Mouse (Mus musculus) midbrain, embryonic 11.5 days (tissue): ENCODE data around the gene Wtip. TPM values are rescaled to one million over a fixed set of nuclear protein-coding genes. Genes with fewer than 3 reads are reported as not detected.
"Not testable (repeated sequence)": the region's sequence is repeated elsewhere in the genome, so short reads cannot be mapped to it uniquely, and the experiment has no call there.

Source experiments
- ATAC-seq: fragments of 200-750 bp; cut with Nextera tagmentation; 2 replicates; pipeline ENCODE4 v1.8.0; 2017; ENCODE audit warnings: moderate TSS enrichment, moderate library complexity; ENCODE audit not compliant: low FRiP score
- DNase-seq: peaks from one replicate; pipeline ENCODE4 v3.0.0; 2015; ENCODE audit warnings: low spot score; ENCODE audit errors: missing footprints
- H3K27ac ChIP-seq: fragments of 300-500 bp; sonication (generic); 2 replicates; pipeline ENCODE4 v1.5.1; 2014; ENCODE audit warnings: low read depth, low read length
- H3K27me3 ChIP-seq: fragments of 300-500 bp; sonication (generic); 2 replicates; pipeline ENCODE4 v1.6.1; 2014; ENCODE audit warnings: mild to moderate bottlenecking, low read length, moderate library complexity, mixed read lengths; ENCODE audit not compliant: control insufficient read depth, insufficient read depth
- H3K36me3 ChIP-seq: fragments of 300-500 bp; sonication (generic); 2 replicates; pipeline ENCODE4 v1.6.1; 2014; ENCODE audit warnings: mild to moderate bottlenecking, low read length, moderate library complexity, mixed read lengths; ENCODE audit not compliant: control insufficient read depth, insufficient read depth
- H3K4me1 ChIP-seq: fragments of 300-500 bp; sonication (generic); 2 replicates; pipeline ENCODE4 v1.6.1; 2014; ENCODE audit warnings: low read length; ENCODE audit not compliant: control insufficient read depth, insufficient read depth
- H3K4me2 ChIP-seq: fragments of 300-500 bp; sonication (generic); 2 replicates; pipeline ENCODE4 v1.6.1; 2014; ENCODE audit warnings: mild to moderate bottlenecking, moderate library complexity
- H3K4me3 ChIP-seq: fragments of 300-500 bp; sonication (generic); 2 replicates; pipeline ENCODE4 v1.5.1; 2014; ENCODE audit warnings: low read depth, low read length
- H3K9ac ChIP-seq: fragments of 300-500 bp; sonication (generic); 2 replicates; pipeline ENCODE4 v1.6.1; 2014; ENCODE audit warnings: low read length
- H3K9me3 ChIP-seq: fragments of 300-500 bp; sonication (generic); 2 replicates; pipeline ENCODE4 v1.6.1; 2016; ENCODE audit warnings: low read length; ENCODE audit not compliant: control insufficient read depth
- WGBS: fragments of 180-500 bp; shearing (Covaris S2); extraction: QIAGEN DNeasy Blood & Tissue Kit; methylation state at CpG from one replicate; pipeline ENCODE4 v1.1.7; 2014; 5-methylcytosine and 5-hydroxymethylcytosine counted together
- polyA plus RNA-seq: library from polyadenylated mRNA; unstranded; fragments of >200 nt; fragmentation: Nextera tagmentation; extraction: Ambion mirVana; gene quantifications from 2 replicates; pipeline ENCODE4 v1.2.1, GENCODE M21; 2014

Gene Wtip
- polyA plus RNA-seq, 1 experiment from 2014 or later, result 2.7 TPM

DNA sequence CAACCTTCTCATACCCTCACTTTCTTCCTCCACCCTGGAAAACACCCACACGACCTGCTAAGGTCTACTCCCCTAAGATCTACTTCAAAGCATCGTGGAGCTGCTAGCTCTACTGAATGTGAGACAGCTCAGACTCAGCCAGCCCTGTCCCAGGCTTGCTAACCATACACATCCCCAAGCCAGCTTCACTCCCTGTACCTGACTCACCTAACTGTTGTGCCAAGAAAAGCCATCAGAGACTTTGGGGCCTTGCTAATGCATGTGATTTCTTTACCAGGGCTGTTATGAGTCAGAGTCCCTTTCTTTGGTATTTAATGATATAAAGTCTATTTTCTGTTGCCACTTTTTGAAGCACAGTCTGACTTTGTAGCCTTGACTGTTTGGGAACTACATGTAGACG is 1.9 kb downstream of the Wtip start:
- no peaks in the 10 kb centered on the region for H3K36me3 ChIP-seq
- H3K4me1 ChIP-seq, result peaks cover 10% of the 10 kb centered on the region
- no peak overlapping the region for H3K4me3 ChIP-seq
- no peak for DNase-seq
- 79% methylated on average over 3 of the region's 3 CpGs for WGBS
- no peak overlapping the region for H3K27ac ChIP-seq
- ATAC-seq, result no peak
- peak overlapping the region; percentile 54; the same call in 1 of the 2 replicates for H3K4me2 ChIP-seq
- peaks cover 5% of the 10 kb centered on the region; the same call in 1 of the 2 replicates for H3K9me3 ChIP-seq
- H3K27me3 ChIP-seq, result no peaks in the 10 kb centered on the region
- H3K9ac ChIP-seq, result no peak overlapping the region

DNA sequence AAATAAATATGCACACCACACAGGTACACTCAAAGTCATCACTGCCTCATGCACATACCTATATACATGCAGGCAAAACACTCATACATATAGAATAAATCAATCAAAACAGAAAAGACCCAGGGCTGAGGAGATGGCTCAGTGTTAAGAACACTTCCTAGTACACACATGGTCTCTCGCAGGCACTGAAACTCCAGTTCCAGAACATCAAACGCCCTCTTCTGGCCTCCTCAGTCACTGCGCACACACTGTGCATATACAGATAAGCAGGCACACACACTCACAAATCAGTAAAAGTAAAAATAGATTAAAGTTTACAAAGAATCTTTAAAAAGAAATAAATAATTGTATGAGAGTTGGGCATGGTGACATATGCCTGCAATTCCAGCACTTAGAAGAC is 6.8 kb downstream of the Wtip start:
- Histone ChIP-seq H3K4me3 (no peak overlapping the region), H3K9me3 (peaks cover 5% of the 10 kb centered on the region; the same call in 1 of the 2 replicates), H3K9ac (no peak overlapping the region), H3K27ac (no peak overlapping the region), H3K4me1 (0 out of 2 replicates have a peak, but pooled peaks cover 2% of the 10 kb centered on the region), H3K36me3 (no peaks in the 10 kb centered on the region), H3K27me3 (no peaks in the 10 kb centered on the region), H3K4me2 (no peak overlapping the region)
- DNase-seq (no peak), ATAC-seq (no peak)
- 84% methylated on average over 3 of the region's 3 CpGs for WGBS

DNA sequence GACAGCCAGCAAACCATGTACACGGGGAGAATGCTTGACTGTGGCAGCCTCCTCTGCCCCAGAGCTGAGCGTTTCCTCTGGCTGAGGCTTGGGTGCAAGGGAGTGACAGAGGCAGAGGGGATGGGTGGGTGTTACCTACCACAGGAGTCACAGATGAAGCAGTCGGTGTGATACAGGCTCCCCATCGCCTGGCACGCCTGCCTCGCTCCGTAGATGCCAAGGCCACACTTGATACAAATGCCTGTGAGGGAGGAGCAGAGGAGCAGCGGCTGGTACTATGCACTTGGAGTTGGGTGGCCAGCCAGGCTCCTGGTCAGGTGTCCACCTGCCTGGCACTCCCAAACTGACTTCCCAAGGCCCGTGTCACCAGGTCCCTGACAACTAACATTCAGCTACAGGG is 7.7 kb downstream of the Wtip start:
- Histone ChIP-seq H3K4me1 (no peaks in the 10 kb centered on the region), H3K27me3 (no peaks in the 10 kb centered on the region), H3K27ac (no peak overlapping the region), H3K9me3 (peaks cover 5% of the 10 kb centered on the region; the same call in 1 of the 2 replicates), H3K9ac (no peak overlapping the region), H3K4me2 (no peak overlapping the region), H3K4me3 (no peak overlapping the region), H3K36me3 (no peaks in the 10 kb centered on the region)
- WGBS, result 92% methylated on average over 9 of the region's 9 CpGs
- DNase-seq (no peak), ATAC-seq (no peak)

DNA sequence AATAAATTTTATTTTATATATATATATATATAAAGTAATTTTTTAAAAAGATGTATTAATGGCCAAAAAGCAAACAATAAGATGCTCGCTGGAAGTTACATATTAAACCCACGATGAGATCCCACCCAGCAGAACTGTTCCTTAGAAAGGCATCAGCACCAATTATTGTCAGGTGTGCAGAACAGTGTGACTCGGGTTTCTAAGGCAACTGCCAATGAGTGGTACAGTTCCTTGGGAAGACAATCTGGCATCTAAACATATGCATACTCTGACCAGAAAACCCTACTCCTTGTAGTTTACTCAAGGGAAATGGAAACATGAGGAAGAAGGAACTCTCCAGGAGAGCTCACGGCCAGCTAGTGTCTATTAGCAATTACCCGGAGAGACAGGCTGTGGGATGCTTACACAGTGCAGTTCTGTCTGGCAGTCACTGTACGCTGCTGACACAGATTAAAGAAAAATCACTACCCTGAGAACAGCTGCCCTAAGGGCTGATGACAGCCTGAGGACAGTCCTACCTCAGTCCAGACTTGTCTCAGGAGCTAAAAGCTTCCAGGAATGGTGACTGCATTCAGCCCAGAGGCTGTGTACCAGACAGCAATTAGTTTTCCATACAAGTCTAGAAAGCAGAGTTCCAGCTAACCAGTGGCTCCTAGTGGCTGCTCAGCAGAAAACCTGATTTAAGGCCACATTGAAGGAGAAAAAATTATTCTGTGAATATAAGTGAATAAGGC is 9.9 kb downstream of the Wtip start:
- DNase-seq, result no peak

DNA sequence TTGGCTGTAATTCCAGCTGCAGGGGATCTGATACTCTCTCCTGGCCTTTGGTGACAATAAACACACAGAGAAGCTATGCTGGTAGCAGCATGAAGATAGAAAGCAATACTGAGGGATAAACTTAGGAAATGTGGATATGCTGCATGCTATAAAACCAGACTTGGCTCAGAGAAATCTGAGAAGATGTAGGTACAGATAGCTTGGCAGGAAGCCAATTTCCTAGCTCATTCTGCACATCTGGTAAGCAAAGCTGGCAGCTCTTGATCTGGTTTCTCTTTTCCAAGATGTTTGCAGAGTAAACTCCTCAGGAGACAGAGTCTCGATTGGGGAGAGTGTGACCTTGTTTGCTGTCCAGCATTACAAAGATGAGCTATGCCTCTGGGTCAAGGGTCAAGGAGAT is 12.4 kb downstream of the Wtip start:
- not testable (repeated sequence) for H3K27ac ChIP-seq, DNase-seq, H3K4me1 ChIP-seq, H3K36me3 ChIP-seq, H3K9me3 ChIP-seq, H3K4me3 ChIP-seq, H3K4me2 ChIP-seq, ATAC-seq, H3K27me3 ChIP-seq, H3K9ac ChIP-seq
- WGBS, result 34% methylated on average over 1 of the region's 1 CpGs

More for the DNA sequence above, 9.9 kb downstream of the Wtip start:
- Histone ChIP-seq H3K27me3 (no peaks in the 10 kb centered on the region), H3K4me2 (no peak overlapping the region), H3K9ac (no peak overlapping the region), H3K9me3 (peaks cover 5% of the 10 kb centered on the region; the same call in 1 of the 2 replicates), H3K36me3 (no peaks in the 10 kb centered on the region), H3K27ac (no peak overlapping the region), H3K4me1 (no peaks in the 10 kb centered on the region), H3K4me3 (no peak overlapping the region)
- no peak for ATAC-seq
- WGBS, result 87% methylated on average over 6 of the region's 6 CpGs

DNA sequence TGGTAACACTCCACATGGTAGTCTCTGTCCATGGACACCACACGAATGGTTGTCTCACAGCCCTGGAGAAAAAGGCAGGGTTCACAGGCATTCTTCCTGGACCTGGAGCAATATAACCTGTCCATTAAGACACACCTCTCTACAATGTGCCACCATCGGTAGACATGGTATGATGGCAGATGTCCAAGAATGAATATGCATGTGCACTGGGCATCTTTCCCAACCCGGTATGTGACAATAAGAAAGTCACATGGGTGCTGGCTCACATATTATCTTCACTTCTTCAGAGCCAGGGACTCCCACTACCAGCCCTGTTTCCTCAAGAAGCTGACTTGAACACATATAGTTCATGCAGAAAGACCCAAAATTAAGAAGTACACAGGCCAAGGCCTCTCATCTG is 16.5 kb downstream of the Wtip start:
- WGBS, result 97% methylated on average over 3 of the region's 3 CpGs
- no peak for DNase-seq
- no peaks in the 10 kb centered on the region; the same call in 1 of the 2 replicates for H3K36me3 ChIP-seq

DNA sequence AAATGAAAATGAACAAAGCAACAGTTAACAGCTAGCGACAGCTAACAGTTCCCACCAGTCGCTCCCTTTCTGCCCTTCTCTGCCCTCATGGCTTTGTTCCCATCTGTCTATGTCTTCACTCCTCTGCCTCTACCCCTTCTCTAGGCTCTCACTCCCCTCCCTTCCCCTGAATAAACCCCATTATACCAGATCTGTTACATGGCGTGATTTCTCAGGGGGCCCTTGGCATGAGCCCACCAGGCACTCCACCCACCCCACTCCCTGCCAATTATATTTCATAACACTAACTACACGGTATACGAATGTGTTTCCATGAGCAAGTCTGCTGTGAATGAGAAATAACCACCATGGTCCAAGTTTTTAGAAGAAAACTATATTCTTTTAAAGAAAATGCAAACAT is 23.9 kb downstream of the Wtip start:
- 85% methylated on average over 5 of the region's 5 CpGs for WGBS
- Histone ChIP-seq H3K4me3 (no peak overlapping the region), H3K27me3 (no peaks in the 10 kb centered on the region), H3K36me3 (no peaks in the 10 kb centered on the region; the same call in none of the 2 replicates), H3K9ac (no peak overlapping the region), H3K27ac (no peak overlapping the region), H3K4me1 (no peaks in the 10 kb centered on the region), H3K9me3 (no peaks in the 10 kb centered on the region), H3K4me2 (no peak overlapping the region)
- DNase-seq, result no peak
- no peak for ATAC-seq

More for the DNA sequence above, 16.5 kb downstream of the Wtip start:
- no peak for ATAC-seq
- H3K9me3 ChIP-seq, result no peaks in the 10 kb centered on the region
- H3K4me3 ChIP-seq, result no peak overlapping the region
- no peak overlapping the region for H3K27ac ChIP-seq
- H3K9ac ChIP-seq, result no peak overlapping the region
- no peaks in the 10 kb centered on the region for H3K4me1 ChIP-seq
- H3K4me2 ChIP-seq, result no peak overlapping the region
- no peaks in the 10 kb centered on the region for H3K27me3 ChIP-seq

DNA sequence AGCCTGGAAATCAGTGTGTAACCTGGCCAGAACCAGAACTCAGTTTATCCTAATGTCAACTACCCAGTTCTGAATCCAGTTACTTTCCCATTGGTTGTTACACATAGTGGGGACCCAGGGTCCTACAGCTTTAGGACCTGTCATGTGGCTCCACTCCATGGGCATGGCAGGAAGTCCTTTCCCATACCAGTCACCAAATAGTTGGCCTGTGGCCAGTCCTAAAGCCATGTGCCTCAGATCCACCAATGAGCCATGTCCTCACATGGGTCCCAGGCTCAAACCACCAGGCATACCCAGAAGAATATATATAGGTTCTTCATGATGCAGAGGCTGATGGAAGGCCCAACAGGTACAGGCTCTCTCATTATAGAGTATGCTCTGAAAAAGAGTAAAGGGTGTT is 31.8 kb downstream of the Wtip start:
- Histone ChIP-seq H3K9me3 (peaks cover 3% of the 10 kb centered on the region; the same call in 1 of the 2 replicates), H3K36me3 (no peaks in the 10 kb centered on the region), H3K27me3 (no peaks in the 10 kb centered on the region), H3K4me1 (no peaks in the 10 kb centered on the region), H3K4me3 (no peak overlapping the region), H3K27ac (no peak overlapping the region), H3K9ac (no peak overlapping the region), H3K4me2 (no peak overlapping the region)
- ATAC-seq (no peak), DNase-seq (no peak)

DNA sequence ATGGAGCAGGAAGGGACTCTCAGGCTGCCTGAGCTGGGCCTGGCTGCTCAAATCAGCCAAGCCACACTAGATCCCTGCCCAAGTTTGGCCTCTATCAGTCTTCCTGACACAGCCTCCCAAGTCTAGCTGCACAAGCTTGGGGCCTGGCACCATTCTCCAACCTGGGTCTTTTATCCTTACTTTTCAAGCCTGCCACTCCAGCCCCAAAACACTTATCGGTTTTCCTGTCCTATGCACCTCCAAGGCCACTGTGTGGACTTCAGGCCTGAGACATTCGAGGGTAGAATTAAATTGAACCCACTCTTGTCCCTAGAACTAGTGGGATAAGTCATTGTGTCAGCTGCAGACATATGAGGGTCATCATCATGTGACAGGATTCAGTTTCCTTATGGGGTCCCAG is 33.1 kb downstream of the Wtip start:
- Histone ChIP-seq H3K9ac (no peak overlapping the region), H3K4me3 (no peak overlapping the region), H3K36me3 (no peaks in the 10 kb centered on the region), H3K9me3 (peaks cover 3% of the 10 kb centered on the region; the same call in 1 of the 2 replicates), H3K27ac (no peak overlapping the region), H3K4me2 (no peak overlapping the region), H3K27me3 (no peaks in the 10 kb centered on the region), H3K4me1 (no peaks in the 10 kb centered on the region)
- DNase-seq (no peak), ATAC-seq (no peak)
- 73% methylated on average over 2 of the region's 2 CpGs for WGBS
